Mouse (Mus musculus): ENCODE measurements around the gene Slc39a13. TPM values are rescaled to one million over a fixed set of nuclear protein-coding genes. Genes with fewer than 3 reads are reported as not detected.

The Slc39a13 gene
- polyA plus RNA-seq, 1 experiment: 15.6 TPM

GRCm38 (mm10) chr2:91069306-91070000 lies 764 bp downstream of the Slc39a13 start:
- peak overlapping the region; percentile 75 for H3K4me3 ChIP-seq (replicated peaks; ENCODE audit: control insufficient read depth, low read depth, low read length)
- H3K4me1 ChIP-seq (ENCODE audit: control insufficient read depth, insufficient read depth, low read length): peaks cover 4% of the 10 kb centered on the region; the same call in 1 of the 2 replicates
- H3K27ac ChIP-seq (ENCODE audit: control insufficient read depth, insufficient read depth, low read depth, low read length, poor library complexity): peak overlapping the region; percentile 25; the same call in 1 of the 2 replicates
- 12% methylated on average over 14 of the region's 14 CpGs for WGBS
- TF ChIP-seq POLR2A (IDR thresholded peaks at IDR 0.05; ENCODE audit: borderline replicate concordance, control insufficient read depth, low read depth, low read length) (no peak), CTCF (IDR thresholded peaks at IDR 0.05; ENCODE audit: control insufficient read depth, insufficient read depth, low read length) (no peak)

GRCm38 (mm10) chr2:91068872-91069165 lies 1.4 kb downstream of the Slc39a13 start:
- no peak overlapping the region for H3K27ac ChIP-seq (ENCODE audit: control insufficient read depth, insufficient read depth, low read depth, low read length, poor library complexity)
- no peak for TF ChIP-seq CTCF (IDR thresholded peaks at IDR 0.05; ENCODE audit: control insufficient read depth, insufficient read depth, low read length)
- TF ChIP-seq POLR2A (IDR thresholded peaks at IDR 0.05; ENCODE audit: borderline replicate concordance, control insufficient read depth, low read depth, low read length): no peak
- 85% methylated on average over 6 of the region's 6 CpGs for WGBS
- H3K4me3 ChIP-seq (replicated peaks; ENCODE audit: control insufficient read depth, low read depth, low read length): no peak overlapping the region
- H3K4me1 ChIP-seq (ENCODE audit: control insufficient read depth, insufficient read depth, low read length): peaks cover 4% of the 10 kb centered on the region; the same call in 1 of the 2 replicates

GRCm38 (mm10) chr2:91068162-91068871 lies 1.9 kb downstream of the Slc39a13 start:
- 91% methylated on average over 13 of the region's 13 CpGs for WGBS
- Histone ChIP-seq H3K4me1 (ENCODE audit: control insufficient read depth, insufficient read depth, low read length) (peaks cover 4% of the 10 kb centered on the region; the same call in 1 of the 2 replicates), H3K27ac (ENCODE audit: control insufficient read depth, insufficient read depth, low read depth, low read length, poor library complexity) (no peak overlapping the region), H3K4me3 (replicated peaks; ENCODE audit: control insufficient read depth, low read depth, low read length) (no peak overlapping the region)
- no peak for TF ChIP-seq POLR2A (IDR thresholded peaks at IDR 0.05; ENCODE audit: borderline replicate concordance, control insufficient read depth, low read depth, low read length)
- no peak for TF ChIP-seq CTCF (IDR thresholded peaks at IDR 0.05; ENCODE audit: control insufficient read depth, insufficient read depth, low read length)

GRCm38 (mm10) chr2:91066455-91066854 lies 3.8 kb downstream of the Slc39a13 start:
- WGBS: 88% methylated on average over 3 of the region's 3 CpGs
- Histone ChIP-seq H3K4me1 (ENCODE audit: control insufficient read depth, insufficient read depth, low read length) (peaks cover 4% of the 10 kb centered on the region; the same call in 1 of the 2 replicates), H3K4me3 (replicated peaks; ENCODE audit: control insufficient read depth, low read depth, low read length) (no peak overlapping the region), H3K27ac (ENCODE audit: control insufficient read depth, insufficient read depth, low read depth, low read length, poor library complexity) (no peak overlapping the region)
- no peak for TF ChIP-seq POLR2A (IDR thresholded peaks at IDR 0.05; ENCODE audit: borderline replicate concordance, control insufficient read depth, low read depth, low read length)
- no peak for TF ChIP-seq CTCF (IDR thresholded peaks at IDR 0.05; ENCODE audit: control insufficient read depth, insufficient read depth, low read length)

GRCm38 (mm10) chr2:91065544-91065943 lies 4.7 kb downstream of the Slc39a13 start:
- Histone ChIP-seq H3K4me1 (ENCODE audit: control insufficient read depth, insufficient read depth, low read length) (no peaks in the 10 kb centered on the region; the same call in 1 of the 2 replicates), H3K4me3 (replicated peaks; ENCODE audit: control insufficient read depth, low read depth, low read length) (no peak overlapping the region), H3K27ac (ENCODE audit: control insufficient read depth, insufficient read depth, low read depth, low read length, poor library complexity) (no peak overlapping the region)
- TF ChIP-seq CTCF (IDR thresholded peaks at IDR 0.05; ENCODE audit: control insufficient read depth, insufficient read depth, low read length) (peak; percentile 95), POLR2A (IDR thresholded peaks at IDR 0.05; ENCODE audit: borderline replicate concordance, control insufficient read depth, low read depth, low read length) (no peak)
- 40% methylated on average over 3 of the region's 3 CpGs for WGBS

GRCm38 (mm10) chr2:91064211-91064610 lies 6.0 kb downstream of the Slc39a13 start:
- Histone ChIP-seq H3K27ac (ENCODE audit: control insufficient read depth, insufficient read depth, low read depth, low read length, poor library complexity) (no peak overlapping the region), H3K4me3 (replicated peaks; ENCODE audit: control insufficient read depth, low read depth, low read length) (no peak overlapping the region), H3K4me1 (ENCODE audit: control insufficient read depth, insufficient read depth, low read length) (no peaks in the 10 kb centered on the region; the same call in 1 of the 2 replicates)
- WGBS: 92% methylated on average over 6 of the region's 6 CpGs
- TF ChIP-seq POLR2A (IDR thresholded peaks at IDR 0.05; ENCODE audit: borderline replicate concordance, control insufficient read depth, low read depth, low read length) (no peak), CTCF (IDR thresholded peaks at IDR 0.05; ENCODE audit: control insufficient read depth, insufficient read depth, low read length) (no peak)

GRCm38 (mm10) chr2:91062779-91063606 lies 7.2 kb downstream of the Slc39a13 start:
- Histone ChIP-seq H3K4me3 (replicated peaks; ENCODE audit: control insufficient read depth, low read depth, low read length) (no peak overlapping the region), H3K27ac (ENCODE audit: control insufficient read depth, insufficient read depth, low read depth, low read length, poor library complexity) (no peak overlapping the region), H3K4me1 (ENCODE audit: control insufficient read depth, insufficient read depth, low read length) (no peaks in the 10 kb centered on the region; the same call in 1 of the 2 replicates)
- no peak for TF ChIP-seq POLR2A (IDR thresholded peaks at IDR 0.05; ENCODE audit: borderline replicate concordance, control insufficient read depth, low read depth, low read length)
- TF ChIP-seq CTCF (IDR thresholded peaks at IDR 0.05; ENCODE audit: control insufficient read depth, insufficient read depth, low read length): no peak
- WGBS: 92% methylated on average over 16 of the region's 16 CpGs
